Mouse (Mus musculus) embryonic fibroblast, embryonic 13.5 days (primary cell): ENCODE data around the gene Dnajb6.

Experiments used
- CTCF ChIP-seq: IDR thresholded peaks from 2 replicates; pipeline ENCODE4 v1.5.1; 2011; ENCODE audit warnings: mild to moderate bottlenecking, control low read depth, low read length, moderate library complexity, borderline replicate concordance; ENCODE audit not compliant: insufficient read depth
- POLR2A ChIP-seq: IDR thresholded peaks from 2 replicates; pipeline ENCODE4 v1.6.1; 2011; ENCODE audit warnings: low read depth, mild to moderate bottlenecking, control low read depth, low read length, moderate library complexity

GRCm38 (mm10) chr5:29736073-29736900 lies 799 bp downstream of the Dnajb6 start:
- TF ChIP-seq CTCF (no peak), POLR2A (no peak)
